Mouse (Mus musculus): ENCODE data around the gene Angptl4.

Angptl4 gene

DNA sequence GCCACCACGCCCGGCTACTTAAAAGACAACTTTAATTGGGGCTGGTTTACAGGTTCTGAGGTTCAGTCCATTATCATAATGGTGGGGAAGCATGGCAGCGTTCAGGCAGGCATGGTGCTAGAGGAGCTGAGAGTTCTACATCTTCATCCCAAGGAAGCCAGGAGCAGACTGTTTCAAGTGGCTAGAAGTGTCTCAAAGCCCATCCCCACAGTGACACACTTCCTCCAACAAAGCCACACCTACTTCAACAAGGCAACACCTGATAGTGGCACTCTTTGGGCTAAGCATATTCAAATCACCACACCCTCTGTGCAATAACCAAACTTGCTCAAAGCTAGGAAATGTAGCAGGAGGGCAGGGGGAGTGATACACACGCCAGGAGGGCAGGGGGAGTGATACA is 22.6 kb upstream of the Angptl4 start:
- no peak for DNase-seq

GRCm38 (mm10) chr17:33802221-33802620 is 20.6 kb upstream of the Angptl4 start:
- no peak for DNase-seq

- DNase-seq: no peak
Measured at GRCm38 (mm10) chr17:33799277-33799676, 17.6 kb upstream of the Angptl4 start.

GRCm38 (mm10) chr17:33798306-33798705 is 16.7 kb upstream of the Angptl4 start:
- no peak for DNase-seq

GRCm38 (mm10) chr17:33788732-33789131 is 7.1 kb upstream of the Angptl4 start:
- DNase-seq: no peak

- DNase-seq: no peak
Measured at GRCm38 (mm10) chr17:33786375-33786774, 4.7 kb upstream of the Angptl4 start.

DNA sequence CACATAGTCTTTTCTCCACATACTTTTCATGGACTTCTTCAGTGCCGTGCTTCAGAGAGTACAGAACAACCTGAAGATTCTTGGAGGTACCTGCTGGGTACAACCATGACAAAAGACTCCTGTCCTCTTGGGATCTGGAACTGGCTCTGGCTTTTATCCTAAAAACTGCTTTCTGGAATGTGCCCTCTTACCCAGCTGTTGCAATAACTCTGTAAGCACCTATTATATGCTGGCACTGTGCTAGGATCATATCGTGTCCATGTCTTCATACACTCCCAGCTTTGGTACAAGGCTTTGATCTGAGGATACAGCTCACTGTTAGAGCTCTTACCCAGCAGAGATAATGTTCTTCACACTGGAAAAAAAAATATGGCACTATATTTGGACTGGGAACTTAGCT is 3.3 kb upstream of the Angptl4 start:
- no peak for DNase-seq

DNA sequence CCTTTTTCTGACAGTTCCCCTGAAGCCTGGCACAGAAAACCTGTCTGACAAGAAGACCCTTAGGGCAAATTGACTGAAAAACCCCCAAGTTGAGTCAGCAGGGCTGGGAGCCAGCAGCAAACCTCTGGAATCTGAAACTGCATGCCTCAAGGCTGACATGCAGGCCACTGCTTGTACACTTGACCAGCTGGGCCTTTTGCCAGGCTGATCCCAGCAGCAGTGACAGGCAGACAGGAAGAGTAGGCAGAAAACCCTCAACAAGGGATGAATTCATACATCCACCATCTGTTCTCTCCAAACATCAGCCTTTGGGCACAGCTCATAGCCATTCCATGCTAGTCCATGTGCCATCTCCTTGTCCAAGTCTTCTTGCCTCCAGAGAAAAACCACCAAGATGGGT is 1.8 kb upstream of the Angptl4 start:
- no peak for DNase-seq

- DNase-seq: no peak
Measured at GRCm38 (mm10) chr17:33782067-33782466, 437 bp upstream of the Angptl4 start.

DNA sequence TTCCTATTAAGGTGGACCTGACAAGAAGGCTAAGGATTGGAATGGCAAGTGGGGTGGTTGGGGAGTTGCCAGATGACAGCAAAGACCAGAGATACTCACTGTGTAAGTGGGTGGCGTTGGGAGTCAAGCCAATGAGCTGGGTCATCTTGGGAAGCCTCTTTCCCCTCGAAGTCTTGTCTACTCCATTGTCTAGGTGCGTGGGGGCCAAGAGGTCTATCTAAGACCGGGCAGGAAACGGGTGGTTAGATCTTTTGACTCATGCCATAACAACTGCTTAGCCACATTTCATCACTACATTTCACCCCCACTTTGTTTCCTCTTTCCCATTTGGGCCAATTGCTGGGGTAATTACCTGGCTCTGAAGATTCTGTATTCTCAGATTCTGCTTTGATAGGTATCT is 1.2 kb downstream of the Angptl4 start:
- no peak for DNase-seq

DNA sequence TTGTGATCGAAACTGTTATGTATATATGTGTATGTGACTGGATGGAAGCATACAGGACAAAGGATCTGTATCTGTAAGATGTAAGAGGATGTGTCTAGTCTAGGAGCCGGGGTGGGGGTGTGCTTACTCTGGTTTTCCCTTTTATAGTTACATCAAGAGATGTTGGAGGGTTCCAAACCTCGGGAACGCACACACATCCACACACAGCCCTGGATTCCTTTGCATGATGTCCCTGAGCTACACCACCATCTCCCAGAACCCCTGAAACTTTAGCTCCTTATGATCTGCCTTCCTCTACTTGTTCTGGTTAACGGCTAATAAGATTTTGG is 1.7 kb downstream of the Angptl4 start:
- no peak for DNase-seq

GRCm38 (mm10) chr17:33779271-33779966 is 2.2 kb downstream of the Angptl4 start:
- DNase-seq: peak; percentile 55

DNA sequence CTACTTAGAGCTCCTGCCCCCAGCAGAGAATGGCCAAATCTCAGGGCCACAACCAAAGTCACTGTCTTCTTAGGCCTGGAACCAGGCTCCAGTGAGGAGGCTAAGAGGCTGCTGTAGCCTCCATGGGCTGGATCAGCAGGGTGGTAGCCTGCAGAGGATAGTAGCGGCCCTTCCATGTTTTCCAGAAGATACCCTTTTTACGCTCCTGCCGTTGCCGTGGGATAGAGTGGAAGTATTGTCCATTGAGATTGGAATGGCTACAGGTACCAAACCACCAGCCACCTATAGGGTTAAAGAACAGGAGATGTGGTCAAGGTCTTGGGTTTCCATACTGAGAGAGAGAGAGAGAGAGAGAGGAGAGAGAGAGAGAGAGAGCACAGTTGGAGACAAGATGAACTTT is 6.3 kb downstream of the Angptl4 start:
- no peak for DNase-seq

DNA sequence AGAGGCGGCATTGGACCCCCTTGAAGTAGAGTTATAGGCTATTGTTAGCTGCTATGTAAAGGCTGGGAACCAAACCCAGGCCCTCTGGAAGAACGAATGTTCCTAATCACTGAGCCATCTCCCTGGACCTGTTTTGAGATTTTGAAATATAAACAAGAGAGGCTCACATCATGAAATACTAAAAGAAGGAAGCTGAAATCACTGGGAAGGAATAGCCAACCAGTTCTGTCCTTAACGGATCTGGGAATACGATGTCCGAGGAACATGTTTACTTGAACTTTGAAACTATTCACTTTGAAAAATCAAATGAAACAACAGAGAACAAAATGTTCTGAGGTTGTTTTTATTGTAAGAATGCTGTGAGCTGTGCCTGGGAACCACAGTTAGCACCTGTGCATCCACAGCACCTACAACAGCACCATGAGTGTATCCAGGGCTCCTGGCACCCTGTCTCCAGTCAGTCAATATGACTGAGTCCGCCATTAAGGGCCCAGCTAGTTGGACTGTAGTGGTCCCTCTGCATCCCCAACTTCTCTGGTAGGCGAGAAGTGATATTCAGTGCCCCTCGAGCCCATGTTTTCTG is 7.0 kb downstream of the Angptl4 start:
- DNase-seq: no peak

DNA sequence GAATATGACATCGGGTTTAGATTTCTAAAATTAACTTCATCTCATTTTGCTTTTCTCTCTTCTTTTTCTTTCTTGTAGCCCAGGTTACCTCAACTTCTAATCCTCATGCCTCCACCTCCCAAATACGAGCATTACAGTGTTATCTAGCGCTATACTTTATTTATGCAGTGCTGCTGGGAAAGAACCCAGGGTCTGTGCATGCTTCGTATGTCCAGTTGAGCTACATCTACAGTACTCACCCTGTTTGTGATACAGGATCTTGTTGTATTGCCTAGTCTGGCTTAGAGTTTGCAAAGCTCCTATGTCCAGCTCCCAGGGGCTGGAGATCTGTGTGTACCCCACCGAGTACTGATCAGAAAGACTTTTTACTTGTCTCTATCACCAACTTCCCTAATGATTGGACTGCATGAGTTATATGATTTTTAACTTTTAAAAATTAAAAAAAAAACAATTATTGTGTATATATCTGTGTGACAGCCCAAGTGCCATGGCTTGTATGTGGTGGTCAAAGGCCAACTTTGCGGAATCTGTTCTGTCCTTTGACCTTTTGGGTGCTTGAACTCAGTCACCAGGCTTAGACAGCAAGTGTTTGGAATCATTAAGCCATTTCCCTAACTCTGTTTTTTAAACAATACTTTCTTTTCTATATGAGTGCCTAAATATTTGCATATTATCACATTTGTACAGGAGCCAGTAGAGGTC is 7.6 kb downstream of the Angptl4 start:
- DNase-seq: no peak

GRCm38 (mm10) chr17:33773426-33773825 is 8.2 kb downstream of the Angptl4 start:
- DNase-seq: no peak

DNA sequence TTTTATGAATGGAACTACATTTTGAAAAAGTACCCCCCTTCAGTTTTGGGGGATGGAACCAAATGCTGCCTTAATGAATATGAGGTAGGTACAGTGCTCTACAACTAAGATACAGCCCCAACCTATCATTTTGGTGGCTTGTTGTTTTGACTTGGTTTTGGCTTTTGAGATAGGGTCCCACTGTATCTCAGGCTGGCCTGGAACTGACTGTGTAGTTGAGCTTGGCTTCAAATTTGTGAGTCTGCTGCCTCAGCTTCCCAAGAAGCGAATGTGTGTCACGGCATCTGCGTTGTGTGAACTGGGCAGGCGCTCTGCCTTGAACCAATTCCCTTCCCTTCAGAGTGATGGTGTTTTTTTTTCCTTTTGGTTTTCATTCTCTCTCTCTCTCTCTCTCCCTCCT is 10.0 kb downstream of the Angptl4 start:
- DNase-seq: no peak

DNA sequence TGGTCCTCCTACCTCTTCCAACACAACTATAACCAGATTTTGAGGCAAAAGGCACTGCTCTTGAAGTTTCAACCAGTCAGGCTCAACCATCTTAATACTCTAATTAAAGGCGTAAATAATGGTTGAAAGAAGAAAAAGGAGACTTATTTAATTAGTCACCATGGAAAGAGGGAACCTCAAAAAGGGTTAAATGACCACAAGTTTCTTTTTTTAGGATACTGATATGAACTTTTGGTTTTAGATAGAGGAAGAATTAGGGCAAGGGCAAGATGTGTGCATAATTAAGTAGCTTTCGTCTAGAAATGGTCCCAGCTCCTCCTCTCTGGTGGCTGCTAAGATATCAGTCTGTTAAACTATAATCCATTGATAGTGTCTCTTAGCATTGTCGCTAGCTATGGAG is 15.2 kb downstream of the Angptl4 start:
- DNase-seq: no peak

DNA sequence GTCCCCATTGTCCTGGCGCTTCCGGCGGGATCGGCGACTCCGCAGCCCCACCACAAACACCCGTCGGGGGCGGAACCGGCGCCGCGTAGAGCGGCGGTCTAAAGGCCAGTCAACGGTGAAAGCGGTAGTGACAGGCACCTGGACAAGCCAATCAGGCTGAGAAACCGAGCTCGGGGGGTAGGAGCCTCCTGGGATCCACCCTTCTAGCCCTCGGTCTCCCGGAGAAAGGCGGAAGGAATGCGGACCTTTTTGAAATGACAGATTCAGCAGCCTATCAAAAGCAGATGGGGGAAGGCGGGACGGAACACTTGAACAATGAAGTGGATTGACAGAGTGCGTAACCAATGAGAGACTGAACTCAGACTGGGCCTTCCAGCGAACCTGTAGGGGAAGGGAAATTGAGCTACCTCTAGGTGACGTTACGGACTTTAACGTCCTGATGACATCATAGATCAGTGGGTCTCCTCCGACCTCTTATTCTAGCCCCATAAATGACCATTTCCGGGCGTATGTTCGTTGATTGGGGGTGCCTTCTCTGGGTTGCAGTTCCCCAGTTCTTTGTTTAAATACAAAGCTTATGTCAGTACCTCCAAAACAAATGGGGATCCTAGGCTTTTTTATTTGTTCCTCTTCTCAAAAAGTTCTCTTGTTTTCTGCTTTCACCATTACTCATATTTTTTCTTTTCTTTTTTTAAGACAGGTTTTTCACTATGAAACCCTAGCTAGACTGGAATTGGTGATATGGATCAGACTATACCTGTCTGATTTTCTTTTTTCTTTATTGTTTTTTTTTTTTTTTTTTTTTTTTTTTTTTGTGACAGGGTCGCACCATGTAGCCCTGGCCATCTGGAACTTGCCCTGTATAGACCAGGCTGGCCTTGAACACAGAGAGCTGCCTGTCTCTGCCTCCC is 21.1 kb downstream of the Angptl4 start, which contains the start of gene Rab11b:
Gene Rab11b (minus strand): TSS at position 276 of the 911 bp plus-strand sequence.
- DNase-seq: peak; percentile 100

- DNase-seq: peak; percentile 89
Measured at GRCm38 (mm10) chr17:33759767-33760254, 21.8 kb downstream of the Angptl4 start.

DNA sequence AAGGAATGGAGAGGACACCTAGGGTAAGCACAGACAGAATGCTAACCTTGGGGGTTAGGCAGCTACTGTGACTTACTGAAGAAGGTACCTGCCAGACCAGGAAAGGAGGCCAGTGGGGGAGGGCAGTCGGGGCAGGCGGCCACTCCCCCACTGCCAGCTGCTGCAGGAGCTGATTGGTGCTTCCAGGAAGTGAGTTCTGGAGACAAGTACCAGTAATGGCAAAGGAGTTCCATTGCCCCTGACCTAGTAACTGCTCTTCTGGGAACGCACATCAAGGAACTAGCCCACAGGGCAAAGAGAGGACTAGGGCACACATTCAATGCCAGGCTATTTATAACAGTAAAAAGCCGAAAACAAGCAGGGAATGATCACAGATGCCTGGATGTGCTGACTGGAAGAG is 24.4 kb downstream of the Angptl4 start:
- peak; percentile 48 for DNase-seq

GRCm38 (mm10) chr17:33756108-33756790 is 25.4 kb downstream of the Angptl4 start:
- DNase-seq: no peak
